Mouse (Mus musculus): ENCODE measurements at regions not wholly inside any gene's neighbourhood (a gene's known extent, or its start where the extent isn't known, plus 50 kb on each side); places are given as distances from the start of the nearest gene placed in this dataset.
A peak's percentile ranks its signal among the peaks of the same experiment; 100 is the strongest.

DNA sequence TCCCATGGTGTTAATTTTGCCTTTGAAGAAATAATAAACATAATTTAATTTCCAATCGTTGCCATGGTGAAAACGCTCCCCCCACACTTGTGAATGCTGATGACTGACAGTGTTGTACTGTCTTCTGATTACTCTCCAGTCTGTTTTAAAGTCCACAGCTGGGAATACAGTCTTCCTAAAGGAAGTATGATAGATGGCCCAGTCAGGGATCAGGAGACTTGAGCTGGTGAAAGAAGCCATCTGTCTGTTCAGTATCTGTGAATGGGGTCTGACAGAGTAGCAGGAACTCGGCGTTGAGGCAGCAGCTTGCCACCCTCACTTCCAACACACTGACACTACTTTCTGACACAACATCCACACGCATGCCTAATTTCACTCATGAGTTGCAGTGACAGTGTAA is 751.2 kb downstream of the Fat4 start:
- Histone ChIP-seq H3K9ac (ENCODE audit: low read depth, low read length) (no peak overlapping the region), H3K4me2 (replicated peaks; ENCODE audit: low read depth, low read length) (no peak overlapping the region), H3K4me1 (ENCODE audit: control insufficient read depth, insufficient read depth, low read length) (no peaks in the 10 kb centered on the region), H3K9me3 (ENCODE audit: control insufficient read depth, low read length) (no peaks in the 10 kb centered on the region), H3K27me3 (ENCODE audit: control insufficient read depth, insufficient read depth, low read length) (no peaks in the 10 kb centered on the region), H3K27ac (ENCODE audit: low read depth, low read length) (no peak overlapping the region), H3K4me3 (ENCODE audit: low read length) (no peak overlapping the region), H3K36me3 (ENCODE audit: control insufficient read depth, insufficient read depth, low read length) (no peaks in the 10 kb centered on the region)
- WGBS = 37% methylated on average over 5 of the region's 5 CpGs
- peak; percentile 71 for ATAC-seq (ENCODE audit: low FRiP score, low TSS enrichment)

DNA sequence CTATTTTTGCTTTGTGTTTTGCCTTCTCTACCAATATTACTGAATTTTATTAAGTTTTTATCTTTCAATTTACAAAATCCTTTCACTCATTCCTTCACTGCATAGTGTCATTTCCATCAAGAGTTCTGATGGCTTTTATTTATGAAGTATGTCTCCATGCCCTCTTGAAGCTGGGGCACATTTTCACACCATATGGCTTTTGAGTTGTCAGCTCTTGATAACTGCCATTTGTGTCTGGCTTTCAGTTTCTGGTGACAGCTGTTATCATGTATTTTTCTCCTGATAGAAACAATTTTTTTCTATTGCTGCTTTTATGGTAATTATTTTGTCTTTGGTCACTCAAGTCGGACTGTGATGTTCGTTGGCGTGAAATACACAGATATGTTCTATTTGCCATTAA is 756.5 kb downstream of the Fat4 start:
- no peak overlapping the region for H3K4me3 ChIP-seq (ENCODE audit: low read length)
- H3K36me3 ChIP-seq (ENCODE audit: control insufficient read depth, insufficient read depth, low read length) = no peaks in the 10 kb centered on the region
- ATAC-seq (ENCODE audit: low FRiP score, low TSS enrichment) = no peak
- H3K27me3 ChIP-seq (ENCODE audit: control insufficient read depth, insufficient read depth, low read length) = no peaks in the 10 kb centered on the region
- no peaks in the 10 kb centered on the region for H3K4me1 ChIP-seq (ENCODE audit: control insufficient read depth, insufficient read depth, low read length)
- H3K4me2 ChIP-seq (replicated peaks; ENCODE audit: low read depth, low read length) = no peak overlapping the region
- H3K27ac ChIP-seq (ENCODE audit: low read depth, low read length) = no peak overlapping the region
- WGBS = 92% methylated on average over 3 of the region's 3 CpGs
- no peak overlapping the region for H3K9ac ChIP-seq (ENCODE audit: low read depth, low read length)
- H3K9me3 ChIP-seq (ENCODE audit: control insufficient read depth, low read length) = no peaks in the 10 kb centered on the region

DNA sequence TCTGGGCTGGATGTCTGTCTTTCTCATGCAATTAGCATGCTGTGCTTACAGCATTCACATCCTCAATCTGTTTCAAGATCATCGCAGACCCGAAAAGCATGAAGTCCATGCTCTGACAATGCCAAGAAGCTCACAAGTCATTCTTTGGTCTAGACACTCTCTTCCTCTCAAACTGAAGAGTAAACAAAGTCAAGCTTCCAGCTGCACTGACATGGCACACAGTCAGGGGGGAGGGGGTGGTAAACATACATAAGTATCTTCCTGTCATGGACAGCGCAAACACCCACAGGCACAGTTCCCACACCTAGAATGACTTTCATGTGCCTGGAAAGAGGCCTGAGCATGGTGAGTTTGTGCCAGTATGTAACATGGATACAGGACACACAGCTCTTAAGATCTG is 780.1 kb downstream of the Fat4 start:
- Histone ChIP-seq H3K9me3 (ENCODE audit: control insufficient read depth, low read length) (no peaks in the 10 kb centered on the region), H3K4me3 (ENCODE audit: low read length) (no peak overlapping the region), H3K4me1 (ENCODE audit: control insufficient read depth, insufficient read depth, low read length) (no peaks in the 10 kb centered on the region), H3K36me3 (ENCODE audit: control insufficient read depth, insufficient read depth, low read length) (no peaks in the 10 kb centered on the region), H3K27ac (ENCODE audit: low read depth, low read length) (no peak overlapping the region), H3K4me2 (replicated peaks; ENCODE audit: low read depth, low read length) (no peak overlapping the region), H3K27me3 (ENCODE audit: control insufficient read depth, insufficient read depth, low read length) (no peaks in the 10 kb centered on the region), H3K9ac (ENCODE audit: low read depth, low read length) (no peak overlapping the region)
- 70% methylated on average over 3 of the region's 3 CpGs for WGBS
- ATAC-seq (ENCODE audit: low FRiP score, low TSS enrichment) = no peak

DNA sequence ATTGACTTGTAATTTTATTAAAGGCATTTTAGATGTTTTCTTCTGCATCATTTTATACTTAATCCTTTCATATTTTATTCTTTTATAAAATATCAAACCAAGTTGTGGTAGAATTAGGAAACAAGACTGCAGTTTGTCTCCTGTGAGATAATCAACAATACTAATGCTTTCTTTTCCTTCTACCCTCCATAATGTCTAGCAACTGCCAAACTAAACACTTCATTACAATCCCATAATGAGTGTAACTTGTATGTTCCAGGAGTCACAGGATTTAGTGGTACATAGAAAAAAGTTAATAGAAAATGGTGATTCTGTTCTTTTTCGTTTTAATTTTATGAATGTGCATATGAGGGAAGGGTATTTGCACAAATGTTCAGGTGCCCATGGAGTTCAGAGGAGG is 782.4 kb downstream of the Fat4 start:
- no peaks in the 10 kb centered on the region for H3K4me1 ChIP-seq (ENCODE audit: control insufficient read depth, insufficient read depth, low read length)
- H3K9me3 ChIP-seq (ENCODE audit: control insufficient read depth, low read length) = no peaks in the 10 kb centered on the region
- H3K27me3 ChIP-seq (ENCODE audit: control insufficient read depth, insufficient read depth, low read length) = no peaks in the 10 kb centered on the region
- H3K9ac ChIP-seq (ENCODE audit: low read depth, low read length) = no peak overlapping the region
- H3K4me3 ChIP-seq (ENCODE audit: low read length) = no peak overlapping the region
- ATAC-seq (ENCODE audit: low FRiP score, low TSS enrichment) = no peak
- no peak overlapping the region for H3K27ac ChIP-seq (ENCODE audit: low read depth, low read length)
- WGBS = 81% methylated on average over 1 of the region's 1 CpGs
- no peaks in the 10 kb centered on the region for H3K36me3 ChIP-seq (ENCODE audit: control insufficient read depth, insufficient read depth, low read length)
- no peak overlapping the region for H3K4me2 ChIP-seq (replicated peaks; ENCODE audit: low read depth, low read length)

DNA sequence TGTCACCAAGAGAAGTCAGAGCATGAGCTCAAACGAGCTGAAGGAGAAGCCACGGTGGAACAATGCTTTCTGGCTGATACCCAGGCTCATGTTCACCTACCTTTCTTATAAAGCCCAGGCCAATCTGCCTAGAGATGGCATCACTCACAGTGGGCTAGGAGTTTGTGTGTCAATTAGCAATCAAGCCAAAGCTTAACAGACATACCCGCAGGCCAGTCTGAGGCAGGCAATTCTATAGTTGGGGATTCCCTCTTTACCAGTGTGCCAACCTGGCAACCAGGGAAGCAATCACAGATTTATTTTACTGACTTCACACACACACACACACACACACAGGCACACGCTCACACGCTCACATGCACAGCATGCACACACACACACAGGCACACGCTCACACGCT is 787.3 kb downstream of the Fat4 start:
- no peak for ATAC-seq (ENCODE audit: low FRiP score, low TSS enrichment)
- no peak overlapping the region for H3K9ac ChIP-seq (ENCODE audit: low read depth, low read length)
- H3K4me3 ChIP-seq (ENCODE audit: low read length) = no peak overlapping the region
- H3K27ac ChIP-seq (ENCODE audit: low read depth, low read length) = no peak overlapping the region
- H3K27me3 ChIP-seq (ENCODE audit: control insufficient read depth, insufficient read depth, low read length) = no peaks in the 10 kb centered on the region
- 85% methylated on average over 7 of the region's 7 CpGs for WGBS
- H3K36me3 ChIP-seq (ENCODE audit: control insufficient read depth, insufficient read depth, low read length) = no peaks in the 10 kb centered on the region
- no peak overlapping the region for H3K4me2 ChIP-seq (replicated peaks; ENCODE audit: low read depth, low read length)
- H3K4me1 ChIP-seq (ENCODE audit: control insufficient read depth, insufficient read depth, low read length) = no peaks in the 10 kb centered on the region
- H3K9me3 ChIP-seq (ENCODE audit: control insufficient read depth, low read length) = no peaks in the 10 kb centered on the region

DNA sequence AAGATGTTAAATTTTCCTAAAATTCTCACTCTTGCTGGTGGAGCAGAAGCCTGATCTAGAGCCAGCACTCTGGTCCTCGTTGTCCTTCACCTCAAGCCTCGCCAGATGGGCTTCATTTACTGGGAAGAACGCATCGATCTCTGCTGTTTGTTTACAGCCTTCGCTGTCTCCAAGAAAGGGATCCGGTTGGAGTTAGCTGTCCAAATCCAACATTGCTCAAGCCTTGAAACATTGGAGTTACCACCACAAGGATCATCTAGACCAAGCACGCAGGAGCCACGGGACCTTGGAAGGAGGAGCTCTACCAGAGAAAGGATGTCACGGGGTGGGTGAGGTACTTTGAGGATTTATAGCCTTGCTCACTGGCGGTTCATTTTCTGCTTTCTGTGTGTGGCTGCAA is 788.2 kb downstream of the Fat4 start:
- Histone ChIP-seq H3K4me2 (replicated peaks; ENCODE audit: low read depth, low read length) (no peak overlapping the region), H3K27me3 (ENCODE audit: control insufficient read depth, insufficient read depth, low read length) (no peaks in the 10 kb centered on the region), H3K4me3 (ENCODE audit: low read length) (no peak overlapping the region), H3K9me3 (ENCODE audit: control insufficient read depth, low read length) (no peaks in the 10 kb centered on the region), H3K27ac (ENCODE audit: low read depth, low read length) (no peak overlapping the region), H3K36me3 (ENCODE audit: control insufficient read depth, insufficient read depth, low read length) (no peaks in the 10 kb centered on the region), H3K4me1 (ENCODE audit: control insufficient read depth, insufficient read depth, low read length) (no peaks in the 10 kb centered on the region), H3K9ac (ENCODE audit: low read depth, low read length) (no peak overlapping the region)
- ATAC-seq (ENCODE audit: low FRiP score, low TSS enrichment) = no peak
- 70% methylated on average over 10 of the region's 10 CpGs for WGBS

DNA sequence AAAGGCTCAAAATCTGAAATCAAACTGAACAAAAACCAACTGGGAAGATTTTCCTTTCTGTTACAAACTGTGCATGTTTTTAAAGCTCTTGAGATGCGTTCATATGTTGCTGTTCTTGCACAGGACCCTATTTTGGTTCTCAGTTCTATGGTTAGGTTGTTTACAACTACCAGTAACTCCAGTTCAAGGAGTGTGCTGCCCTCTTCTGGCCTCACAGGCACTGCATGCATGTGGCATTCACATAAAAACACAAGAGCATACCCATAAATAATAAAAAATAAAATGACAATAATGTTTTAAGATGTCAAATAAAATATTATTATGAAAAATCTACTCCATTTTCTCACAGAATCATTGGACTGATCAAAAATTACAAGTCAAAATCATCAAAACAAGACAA is 818.9 kb downstream of the Fat4 start:
- no peaks in the 10 kb centered on the region for H3K27me3 ChIP-seq (ENCODE audit: control insufficient read depth, insufficient read depth, low read length)
- H3K36me3 ChIP-seq (ENCODE audit: control insufficient read depth, insufficient read depth, low read length) = no peaks in the 10 kb centered on the region
- peaks cover 9% of the 10 kb centered on the region for H3K9me3 ChIP-seq (ENCODE audit: control insufficient read depth, low read length)
- H3K4me3 ChIP-seq (ENCODE audit: low read length) = no peak overlapping the region
- no peaks in the 10 kb centered on the region for H3K4me1 ChIP-seq (ENCODE audit: control insufficient read depth, insufficient read depth, low read length)
- no peak overlapping the region for H3K9ac ChIP-seq (ENCODE audit: low read depth, low read length)
- WGBS = 78% methylated on average over 1 of the region's 1 CpGs
- no peak overlapping the region for H3K4me2 ChIP-seq (replicated peaks; ENCODE audit: low read depth, low read length)
- ATAC-seq (ENCODE audit: low FRiP score, low TSS enrichment) = no peak
- no peak overlapping the region for H3K27ac ChIP-seq (ENCODE audit: low read depth, low read length)

DNA sequence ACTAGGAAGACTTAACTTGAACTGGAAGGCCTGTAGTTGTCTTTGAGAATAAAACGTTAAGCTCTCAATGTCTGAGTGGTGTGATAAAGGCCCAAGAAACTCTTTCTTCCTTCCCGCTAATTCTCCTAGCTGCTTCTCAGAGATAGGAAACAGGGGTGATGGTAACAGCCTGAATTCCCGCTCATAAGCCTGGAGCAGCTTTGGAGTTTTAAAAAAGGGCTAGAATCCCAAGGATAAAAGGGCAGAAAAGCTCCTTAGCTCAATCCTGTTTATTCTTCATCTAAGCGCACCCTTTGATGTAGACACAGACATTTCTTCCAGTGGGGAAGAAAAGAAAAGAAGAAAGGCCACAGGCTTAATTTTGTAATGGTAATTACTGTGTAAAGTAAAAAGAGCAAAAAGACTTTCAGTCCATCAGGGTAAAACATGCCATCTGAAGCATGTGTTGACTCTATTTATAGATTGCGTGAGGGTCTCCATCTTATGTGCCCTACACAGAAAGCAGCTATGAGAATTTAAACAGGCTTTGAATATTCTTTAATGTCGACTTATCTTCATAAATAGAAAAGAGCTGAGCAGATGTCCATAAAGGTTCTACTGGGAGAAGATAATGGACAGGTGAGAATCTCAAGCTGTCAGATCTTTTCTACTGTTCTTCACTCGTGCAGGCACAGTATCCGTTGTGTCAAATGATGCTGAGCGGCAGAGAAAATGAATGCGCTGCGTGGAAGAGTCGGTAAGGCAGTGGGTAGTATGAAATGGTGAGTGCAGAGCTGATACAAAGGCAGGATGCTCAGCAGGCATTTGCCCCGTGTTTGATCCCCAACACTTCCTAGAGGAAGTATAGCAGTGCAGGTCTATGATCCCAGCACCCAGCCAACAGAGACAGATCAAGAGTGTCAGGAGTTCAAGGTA is 818.0 kb upstream of the Intu start:
- ATAC-seq (ENCODE audit: low FRiP score, low TSS enrichment) = no peak
- Histone ChIP-seq H3K27ac (ENCODE audit: low read depth, low read length) (no peak overlapping the region), H3K9me3 (ENCODE audit: control insufficient read depth, low read length) (no peaks in the 10 kb centered on the region), H3K4me1 (ENCODE audit: control insufficient read depth, insufficient read depth, low read length) (no peaks in the 10 kb centered on the region), H3K9ac (ENCODE audit: low read depth, low read length) (no peak overlapping the region), H3K4me2 (replicated peaks; ENCODE audit: low read depth, low read length) (no peak overlapping the region), H3K27me3 (ENCODE audit: control insufficient read depth, insufficient read depth, low read length) (no peaks in the 10 kb centered on the region), H3K4me3 (ENCODE audit: low read length) (no peak overlapping the region), H3K36me3 (ENCODE audit: control insufficient read depth, insufficient read depth, low read length) (no peaks in the 10 kb centered on the region)
- 88% methylated on average over 13 of the region's 13 CpGs for WGBS

DNA sequence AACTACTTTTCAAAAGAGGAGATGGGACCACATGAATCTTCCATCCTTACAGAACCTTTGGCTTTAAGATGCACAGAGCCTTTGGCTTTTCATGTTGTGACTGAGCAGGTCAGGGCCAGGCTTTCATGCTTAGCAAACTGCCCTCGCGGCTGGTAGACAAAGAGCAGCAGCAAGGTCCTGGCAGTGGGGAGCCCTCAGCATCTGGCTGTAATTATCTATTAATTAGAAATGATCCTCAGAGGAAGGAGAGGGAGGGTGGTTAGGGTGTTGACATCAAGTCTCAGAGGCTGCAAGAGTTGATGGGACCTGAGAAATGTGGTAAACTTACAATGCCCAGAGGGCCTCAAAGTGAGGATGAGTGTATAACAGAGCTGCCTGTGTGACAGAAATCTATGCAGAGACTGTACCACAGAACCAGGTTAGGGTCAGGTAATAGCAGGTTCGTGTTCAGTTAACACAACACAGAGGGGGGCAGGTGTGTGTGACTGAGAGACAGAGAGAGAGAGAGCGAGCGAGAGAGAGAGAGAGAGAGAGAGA is 817.0 kb upstream of the Intu start:
- Histone ChIP-seq H3K9me3 (ENCODE audit: control insufficient read depth, low read length) (no peaks in the 10 kb centered on the region), H3K4me2 (replicated peaks; ENCODE audit: low read depth, low read length) (no peak overlapping the region), H3K27me3 (ENCODE audit: control insufficient read depth, insufficient read depth, low read length) (no peaks in the 10 kb centered on the region), H3K27ac (ENCODE audit: low read depth, low read length) (no peak overlapping the region), H3K4me3 (ENCODE audit: low read length) (no peak overlapping the region), H3K9ac (ENCODE audit: low read depth, low read length) (no peak overlapping the region), H3K4me1 (ENCODE audit: control insufficient read depth, insufficient read depth, low read length) (no peaks in the 10 kb centered on the region), H3K36me3 (ENCODE audit: control insufficient read depth, insufficient read depth, low read length) (no peaks in the 10 kb centered on the region)
- ATAC-seq (ENCODE audit: low FRiP score, low TSS enrichment) = no peak
- WGBS = 78% methylated on average over 5 of the region's 5 CpGs
